Mouse (Mus musculus) neural tube, embryonic 13.5 days (tissue): ENCODE results near the gene Nlrp9b. TPM values are rescaled to one million over a fixed set of nuclear protein-coding genes. Genes with fewer than 3 reads are reported as not detected.

Experiments used
- polyA plus RNA-seq: library from polyadenylated mRNA; unstranded; fragments of >200 nt; fragmentation: Nextera tagmentation; extraction: Ambion mirVana; gene quantifications from 2 replicates; pipeline ENCODE4 v1.2.1, GENCODE M21; 2015

The Nlrp9b gene
- polyA plus RNA-seq, 1 experiment from 2014 or later, result not detected

Other genes with a start within 250 kb of the Nlrp9b start
- 54.6 and 56.2 TPM in 2 replicates for gene Nectin2, start 241.0 kb upstream of the Nlrp9b start, polyA plus RNA-seq
- 14.2 and 16.6 TPM in 2 replicates for gene Bcam, start 220.4 kb upstream of the Nlrp9b start, polyA plus RNA-seq
- not detected in 2 replicates for gene Cblc, start 194.7 kb upstream of the Nlrp9b start, polyA plus RNA-seq
- gene Bcl3, start 168.7 kb upstream of the Nlrp9b start, polyA plus RNA-seq, result 0.32 and 1.8 TPM in 2 replicates
- gene Gm19345, start 139.5 kb upstream of the Nlrp9b start, polyA plus RNA-seq, result 5.2 and 6.6 TPM in 2 replicates
- gene Ceacam16, start 130.2 kb upstream of the Nlrp9b start, polyA plus RNA-seq, result 0.36 and 0.48 TPM in 2 replicates
- gene Ceacam19, start 103.5 kb upstream of the Nlrp9b start, polyA plus RNA-seq, result not detected in 2 replicates
- gene Pvr, start 70.3 kb upstream of the Nlrp9b start, polyA plus RNA-seq, result 8.9 and 10.3 TPM in 2 replicates
- gene Igsf23, start 40.7 kb upstream of the Nlrp9b start, polyA plus RNA-seq, result not detected in 2 replicates
- not detected in 2 replicates for gene Ceacam20, start 26.1 kb upstream of the Nlrp9b start, polyA plus RNA-seq
- not detected in 2 replicates for gene Vmn1r91, start 108.2 kb downstream of the Nlrp9b start, polyA plus RNA-seq
- not detected in 2 replicates for gene Gm16442, start 131.1 kb downstream of the Nlrp9b start, polyA plus RNA-seq
- not detected in 2 replicates for gene Vmn1r93, start 147.6 kb downstream of the Nlrp9b start, polyA plus RNA-seq
- not detected in 2 replicates for gene Vmn1r94, start 176.9 kb downstream of the Nlrp9b start, polyA plus RNA-seq
- gene Vmn1r95, start 202.2 kb downstream of the Nlrp9b start, polyA plus RNA-seq, result not detected in 2 replicates
- not detected in 2 replicates for gene Gm6164, start 214.1 kb downstream of the Nlrp9b start, polyA plus RNA-seq
- not detected in 2 replicates for gene Gm4498, start 242.4 kb downstream of the Nlrp9b start, polyA plus RNA-seq